8 mouse cellular contexts compared by ENCODE assay signal in the genomic region with DNA sequence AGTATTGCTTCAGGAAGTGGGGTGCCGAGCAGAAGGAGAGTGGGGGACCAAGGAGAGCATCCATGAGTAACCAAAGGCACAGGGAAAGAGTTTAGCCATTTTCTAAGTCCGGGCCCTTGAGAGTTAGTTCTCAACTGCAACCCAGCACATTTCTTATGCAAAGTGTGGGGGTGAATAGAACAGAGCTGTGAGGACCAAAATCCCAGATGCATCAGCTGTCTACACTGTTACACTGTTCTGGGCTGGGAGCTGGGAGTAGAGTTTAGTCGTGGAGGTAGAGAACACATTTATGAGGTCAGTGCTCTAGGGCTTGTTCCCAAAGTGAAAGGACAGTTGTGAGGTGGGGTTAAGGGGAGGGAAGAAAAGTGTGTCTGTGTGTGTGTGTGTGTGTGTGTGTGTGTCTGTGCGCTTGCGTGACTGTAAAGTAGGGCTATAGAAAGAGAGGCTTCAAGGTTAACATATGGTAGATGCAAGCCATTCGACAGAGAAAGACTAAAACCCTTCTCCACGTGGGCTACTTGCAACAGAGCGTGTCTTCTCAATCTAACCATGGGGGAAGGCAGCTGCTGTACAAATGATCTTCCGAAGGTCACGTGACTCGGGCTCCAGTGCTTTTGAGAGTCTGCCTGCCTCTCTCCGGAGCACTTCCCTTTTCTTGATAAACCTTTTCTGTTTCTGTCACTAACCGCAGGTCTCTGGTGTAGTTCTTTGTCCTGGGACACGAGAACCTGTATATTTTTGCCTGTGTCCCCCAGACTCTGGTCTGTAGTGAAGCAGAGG.
DNase-seq lines count a peak whose midpoint lies in the region; ATAC-seq lines count a peak whose summit lies in the region.

No protein-coding gene starts in this region.

- intact Hi-C loops in gastrocnemius, postnatal 36 days (cut with DNase I), result no loop called here

- peak; percentile 40 for DNase-seq in layer of hippocampus, adult 9-10 months (ENCODE audit: low spot score)
- DNase-seq in layer of hippocampus, postnatal 10 days (ENCODE audit: low spot score in 2 of 2), result no peak
- DNase-seq in ZHBTc4 (ENCODE audit: low read depth, low spot score), result peak; percentile 80
- DNase-seq in kidney, postnatal 10 days, result peak; percentile 44
- peak; percentile 79 for DNase-seq in thymus, postnatal 25 days
- no peak for DNase-seq in urinary bladder, adult 18-20 months (ENCODE audit: low spot score in 2 of 2)
- no peak for DNase-seq in gastrocnemius, postnatal 36 days

- ATAC-seq in megakaryocyte, adult 5-6 weeks (ENCODE audit: poor library complexity, severe bottlenecking), result peak; percentile 92

Comparison
In these comparisons a context has a peak if more than half of its experiments do, and no peak if none do; other contexts are left out.
1. DNase-seq: peak in layer of hippocampus, adult 9-10 months (single experiment), ZHBTc4 (single experiment), kidney, postnatal 10 days (single experiment) and thymus, postnatal 25 days (single experiment); none in layer of hippocampus, postnatal 10 days (0 of 2), urinary bladder, adult 18-20 months (0 of 2) and gastrocnemius, postnatal 36 days (0 of 2).